Mouse (Mus musculus) forebrain, embryonic 10.5 days (tissue): ENCODE results near the gene Apoa4. TPM values are rescaled to one million over a fixed set of nuclear protein-coding genes. Genes with fewer than 3 reads are reported as not detected.

Experiments
- DNase-seq: peaks from one replicate; pipeline ENCODE4 v3.0.0-alpha.2; 2017; ENCODE audit warnings: low spot score; ENCODE audit errors: extremely low spot score
- H3K27ac ChIP-seq: fragments of 300-500 bp; sonication (generic); 2 replicates; pipeline ENCODE4 v1.5.1; 2016; ENCODE audit warnings: mild to moderate bottlenecking
- H3K27me3 ChIP-seq: fragments of 300-500 bp; sonication (generic); 2 replicates; pipeline ENCODE4 v1.6.1; 2016; ENCODE audit warnings: mild to moderate bottlenecking; ENCODE audit not compliant: poor library complexity, severe bottlenecking
- H3K36me3 ChIP-seq: fragments of 300-500 bp; sonication (generic); replicated peaks from 2 replicates; pipeline ENCODE4 v1.6.1; 2016; ENCODE audit warnings: mild to moderate bottlenecking, moderate library complexity
- H3K4me1 ChIP-seq: fragments of 300-500 bp; sonication (generic); 2 replicates; pipeline ENCODE4 v1.6.1; 2016
- H3K4me3 ChIP-seq: fragments of 300-500 bp; sonication (generic); 2 replicates; pipeline ENCODE4 v1.5.1; 2016; ENCODE audit warnings: mild to moderate bottlenecking, moderate library complexity
- H3K9me3 ChIP-seq: fragments of 300-500 bp; sonication (generic); 2 replicates; pipeline ENCODE4 v1.6.1; 2016; ENCODE audit warnings: mild to moderate bottlenecking, moderate library complexity
- WGBS: fragments of 180-500 bp; shearing (Covaris S2); methylation state at CpG from one replicate; pipeline ENCODE4 v1.1.7; 2016; 5-methylcytosine and 5-hydroxymethylcytosine counted together
- polyA plus RNA-seq: library from polyadenylated mRNA; unstranded; fragments of >200 nt; fragmentation: Nextera tagmentation; extraction: Ambion mirVana; gene quantifications from 2 replicates; pipeline ENCODE4 v1.2.1, GENCODE M21; 2016

The Apoa4 gene
- polyA plus RNA-seq, 1 experiment from 2014 or later: not detected

- H3K4me1 ChIP-seq: peaks cover 8% of the 10 kb centered on the region
- H3K4me3 ChIP-seq: no peak overlapping the region
- H3K9me3 ChIP-seq: no peaks in the 10 kb centered on the region
- peaks cover 63% of the 10 kb centered on the region for H3K36me3 ChIP-seq
- WGBS: 92% methylated on average over 4 of the region's 4 CpGs
- H3K27me3 ChIP-seq: no peaks in the 10 kb centered on the region
- DNase-seq: no peak
- H3K27ac ChIP-seq: no peak overlapping the region
Observed at GRCm38 (mm10) chr9:46214276-46214675, 26.2 kb upstream of the Apoa4 start.

- 92% methylated on average over 10 of the region's 10 CpGs for WGBS
- Histone ChIP-seq H3K36me3 (peaks cover 63% of the 10 kb centered on the region), H3K4me1 (peaks cover 8% of the 10 kb centered on the region), H3K4me3 (no peak overlapping the region), H3K27me3 (no peaks in the 10 kb centered on the region), H3K9me3 (no peaks in the 10 kb centered on the region), H3K27ac (no peak overlapping the region)
- no peak for DNase-seq
Observed at GRCm38 (mm10) chr9:46214946-46215337, 25.6 kb upstream of the Apoa4 start.

GRCm38 (mm10) chr9:46215338-46216322 lies 24.9 kb upstream of the Apoa4 start:
- 87% methylated on average over 11 of the region's 11 CpGs for WGBS
- peaks cover 8% of the 10 kb centered on the region for H3K4me1 ChIP-seq
- peaks cover 63% of the 10 kb centered on the region for H3K36me3 ChIP-seq
- DNase-seq: no peak
- no peaks in the 10 kb centered on the region for H3K27me3 ChIP-seq
- H3K4me3 ChIP-seq: no peak overlapping the region
- no peak overlapping the region for H3K27ac ChIP-seq
- H3K9me3 ChIP-seq: no peaks in the 10 kb centered on the region

GRCm38 (mm10) chr9:46216744-46217470 lies 23.6 kb upstream of the Apoa4 start:
- H3K27me3 ChIP-seq: no peaks in the 10 kb centered on the region
- no peaks in the 10 kb centered on the region for H3K9me3 ChIP-seq
- 95% methylated on average over 13 of the region's 13 CpGs for WGBS
- H3K4me1 ChIP-seq: peaks cover 8% of the 10 kb centered on the region
- H3K36me3 ChIP-seq: peaks cover 63% of the 10 kb centered on the region
- H3K4me3 ChIP-seq: no peak overlapping the region
- no peak for DNase-seq
- H3K27ac ChIP-seq: peak overlapping the region; percentile 51

- H3K4me3 ChIP-seq: no peak overlapping the region
- no peaks in the 10 kb centered on the region for H3K27me3 ChIP-seq
- no peak overlapping the region for H3K27ac ChIP-seq
- no peak for DNase-seq
- H3K4me1 ChIP-seq: peaks cover 8% of the 10 kb centered on the region
- H3K36me3 ChIP-seq: peaks cover 61% of the 10 kb centered on the region
- 86% methylated on average over 9 of the region's 9 CpGs for WGBS
- no peaks in the 10 kb centered on the region for H3K9me3 ChIP-seq
Observed at GRCm38 (mm10) chr9:46218176-46218575, 22.3 kb upstream of the Apoa4 start.

- no peak overlapping the region for H3K4me3 ChIP-seq
- H3K9me3 ChIP-seq: no peaks in the 10 kb centered on the region
- no peak overlapping the region for H3K27ac ChIP-seq
- no peak for DNase-seq
- H3K36me3 ChIP-seq: peaks cover 47% of the 10 kb centered on the region
- WGBS: 89% methylated on average over 6 of the region's 6 CpGs
- no peaks in the 10 kb centered on the region for H3K4me1 ChIP-seq
- H3K27me3 ChIP-seq: no peaks in the 10 kb centered on the region
Observed at GRCm38 (mm10) chr9:46223090-46223489, 17.4 kb upstream of the Apoa4 start.

GRCm38 (mm10) chr9:46224101-46224500 lies 16.4 kb upstream of the Apoa4 start:
- peaks cover 6% of the 10 kb centered on the region; the same call in 1 of the 2 replicates for H3K27me3 ChIP-seq
- no peak overlapping the region for H3K27ac ChIP-seq
- H3K36me3 ChIP-seq: peaks cover 43% of the 10 kb centered on the region
- WGBS: 96% methylated on average over 3 of the region's 3 CpGs
- no peaks in the 10 kb centered on the region for H3K4me1 ChIP-seq
- no peaks in the 10 kb centered on the region for H3K9me3 ChIP-seq
- H3K4me3 ChIP-seq: no peak overlapping the region
- no peak for DNase-seq

- no peak for DNase-seq
- WGBS: 69% methylated on average over 5 of the region's 5 CpGs
- Histone ChIP-seq H3K4me1 (peaks cover 7% of the 10 kb centered on the region), H3K27me3 (peaks cover 10% of the 10 kb centered on the region; the same call in 1 of the 2 replicates), H3K4me3 (no peak overlapping the region), H3K36me3 (peaks cover 33% of the 10 kb centered on the region), H3K27ac (no peak overlapping the region), H3K9me3 (no peaks in the 10 kb centered on the region)
Observed at GRCm38 (mm10) chr9:46224945-46225660, 15.4 kb upstream of the Apoa4 start.

GRCm38 (mm10) chr9:46227064-46227614 lies 13.4 kb upstream of the Apoa4 start:
- peaks cover 16% of the 10 kb centered on the region for H3K4me1 ChIP-seq
- DNase-seq: no peak
- H3K36me3 ChIP-seq: peaks cover 13% of the 10 kb centered on the region
- H3K4me3 ChIP-seq: no peak overlapping the region
- no peak overlapping the region for H3K27ac ChIP-seq
- no peaks in the 10 kb centered on the region for H3K9me3 ChIP-seq
- H3K27me3 ChIP-seq: peaks cover 27% of the 10 kb centered on the region
- 89% methylated on average over 3 of the region's 3 CpGs for WGBS

- Histone ChIP-seq H3K9me3 (no peaks in the 10 kb centered on the region), H3K36me3 (peaks cover 2% of the 10 kb centered on the region; the same call in 1 of the 2 replicates), H3K27me3 (peaks cover 27% of the 10 kb centered on the region), H3K4me3 (no peak within 1 kb of the TSS), H3K27ac (no peak within 1 kb of the TSS), H3K4me1 (peaks cover 16% of the 10 kb centered on the region)
- 63% methylated on average over 9 of the region's 9 CpGs for WGBS
- DNase-seq: no peak
Observed at GRCm38 (mm10) chr9:46228491-46228890, 12.0 kb upstream of the Apoa4 start, which contains the start of gene Apoa1. TSS of gene Apoa1 (plus strand) at chr9:46228580.

GRCm38 (mm10) chr9:46229573-46230449 lies 10.7 kb upstream of the Apoa4 start:
- peaks cover 31% of the 10 kb centered on the region for H3K27me3 ChIP-seq
- peak overlapping the region; percentile 61 for H3K4me3 ChIP-seq
- H3K27ac ChIP-seq: peak overlapping the region; percentile 86
- no peaks in the 10 kb centered on the region for H3K36me3 ChIP-seq
- H3K4me1 ChIP-seq: peaks cover 16% of the 10 kb centered on the region
- WGBS: 15% methylated on average over 37 of the region's 37 CpGs
- no peaks in the 10 kb centered on the region for H3K9me3 ChIP-seq
- peak; percentile 83 for DNase-seq
